ENCODE assay signal across 7 mouse cellular contexts in the genomic region with DNA sequence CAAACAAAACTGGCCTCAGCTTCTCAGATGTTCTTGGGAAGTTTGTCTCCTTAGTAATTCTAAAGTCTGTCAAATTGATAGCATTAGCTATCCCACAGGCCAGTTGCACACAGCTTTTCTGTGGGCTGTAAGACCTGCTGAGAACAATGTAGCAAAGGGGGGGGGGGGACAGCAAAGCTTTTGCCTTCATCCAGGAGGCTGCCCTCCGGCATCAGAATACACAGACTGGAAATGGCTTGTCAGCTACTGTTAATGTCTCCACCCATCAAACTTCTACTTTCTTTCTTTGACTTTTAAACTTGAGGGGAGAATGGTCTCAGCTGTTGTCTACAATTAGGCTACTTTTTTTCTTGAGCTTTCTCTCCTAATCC. TPM values are rescaled to one million over a fixed set of nuclear protein-coding genes. Genes with fewer than 3 reads are reported as not detected.
DNase-seq lines count a peak whose midpoint lies in the region; ATAC-seq and TF ChIP-seq lines count a peak whose summit lies in the region.

No protein-coding gene starts in this region.

- H3K27ac ChIP-seq in kidney, adult 2 months (ENCODE audit: insufficient read depth, low read depth, low read length) = peak overlapping the region; percentile 36
- H3K27ac ChIP-seq in intestine, postnatal 0 days (ENCODE audit: low read depth, low read length) = peak overlapping the region; percentile 74; the same call in 1 of the 2 replicates

- DNase-seq in kidney, adult 2 months = no peak
- no peak for DNase-seq in kidney, adult 11 months
- DNase-seq in ES-CJ7 (ENCODE audit: low read depth, low spot score) = peak; percentile 26
- DNase-seq in right cerebral cortex, postnatal 4 days = no peak
- DNase-seq in cerebellum, postnatal 10 days = no peak

- TF ChIP-seq CTCF in kidney, adult 2 months (conservative IDR thresholded peaks at IDR 0.05; ENCODE audit: insufficient read depth, insufficient read length, low read depth, low read length) = no peak
- TF ChIP-seq CTCF in E14TG2a.4 (conservative IDR thresholded peaks at IDR 0.05; ENCODE audit: low read length) = no peak
- no peak for TF ChIP-seq CTCF in intestine, postnatal 0 days (IDR thresholded peaks at IDR 0.05; ENCODE audit: low read depth)

- H3K4me3 ChIP-seq in kidney, adult 2 months (ENCODE audit: insufficient read depth, low read depth, low read length) = no peak overlapping the region
- peak overlapping the region; percentile 55 for H3K4me3 ChIP-seq in E14TG2a.4 (replicated peaks; ENCODE audit: low read length)
- H3K4me3 ChIP-seq in intestine, postnatal 0 days (ENCODE audit: low read depth, low read length) = no peak overlapping the region

- no peak overlapping the region for H3K4me2 ChIP-seq in intestine, postnatal 0 days (replicated peaks; ENCODE audit: low read depth)

- no peaks in the 10 kb centered on the region for H3K9me3 ChIP-seq in E14TG2a.4 (ENCODE audit: low read length)
- H3K9me3 ChIP-seq in intestine, postnatal 0 days (ENCODE audit: control insufficient read depth) = no peaks in the 10 kb centered on the region; the same call in 1 of the 2 replicates

- WGBS in kidney, adult 2 months = 50% methylated on average over 1 of the region's 1 CpGs
- WGBS in intestine, postnatal 0 days = 67% methylated on average over 1 of the region's 1 CpGs

- ATAC-seq in intestine, postnatal 0 days = no peak

- H3K4me1 ChIP-seq in kidney, adult 2 months (ENCODE audit: control insufficient read depth, insufficient read depth, low read length) = 0 out of 2 replicates have a peak, but pooled peaks cover 4% of the 10 kb centered on the region
- peaks cover 19% of the 10 kb centered on the region for H3K4me1 ChIP-seq in E14TG2a.4 (replicated peaks; ENCODE audit: low read depth, low read length)
- H3K4me1 ChIP-seq in intestine, postnatal 0 days (replicated peaks; ENCODE audit: control insufficient read depth, insufficient read depth, low read length) = no peaks in the 10 kb centered on the region

- no peaks in the 10 kb centered on the region for H3K27me3 ChIP-seq in kidney, adult 2 months (replicated peaks; ENCODE audit: control insufficient read depth, insufficient read depth, low read length)
- peaks cover 9% of the 10 kb centered on the region for H3K27me3 ChIP-seq in E14TG2a.4 (ENCODE audit: insufficient read depth, low read length)
- no peaks in the 10 kb centered on the region for H3K27me3 ChIP-seq in intestine, postnatal 0 days (replicated peaks; ENCODE audit: control insufficient read depth, insufficient read depth, low read length)

- no peak for TF ChIP-seq POLR2A in kidney, adult 2 months (IDR thresholded peaks at IDR 0.05; ENCODE audit: low read depth, low read length)

- H3K9ac ChIP-seq in intestine, postnatal 0 days (ENCODE audit: low read depth, low read length) = no peak overlapping the region

- no peaks in the 10 kb centered on the region for H3K36me3 ChIP-seq in kidney, adult 2 months (ENCODE audit: control insufficient read depth, insufficient read depth, low read length)
- no peaks in the 10 kb centered on the region for H3K36me3 ChIP-seq in E14TG2a.4 (ENCODE audit: insufficient read depth, low read length)
- no peaks in the 10 kb centered on the region for H3K36me3 ChIP-seq in intestine, postnatal 0 days (ENCODE audit: control insufficient read depth, insufficient read depth)

RNA-seq across cellular contexts. Expression of a gene that starts 48.2 kb away (rescaled TPM):
- 0.11 and 0.55 TPM in 2 replicates for polyA plus RNA-seq in kidney, adult 2 months (2012; rRNA removed)
- polyA plus RNA-seq in intestine, postnatal 0 days (2015; fragmentation: Nextera tagmentation; extraction: Ambion mirVana) = 128 and 153 TPM in 2 replicates

Comparison
In these comparisons a context has a peak if more than half of its experiments do, and no peak if none do; other contexts are left out.
1. RNA of a gene that starts 48.2 kb away (polyA plus RNA-seq): 128 to 153 TPM in intestine, postnatal 0 days; 0.11 to 0.55 TPM in kidney, adult 2 months; every median in the first group is over 10 times any median in the second.